ENCODE assay signal across 26 mouse cellular contexts in the genomic region with DNA sequence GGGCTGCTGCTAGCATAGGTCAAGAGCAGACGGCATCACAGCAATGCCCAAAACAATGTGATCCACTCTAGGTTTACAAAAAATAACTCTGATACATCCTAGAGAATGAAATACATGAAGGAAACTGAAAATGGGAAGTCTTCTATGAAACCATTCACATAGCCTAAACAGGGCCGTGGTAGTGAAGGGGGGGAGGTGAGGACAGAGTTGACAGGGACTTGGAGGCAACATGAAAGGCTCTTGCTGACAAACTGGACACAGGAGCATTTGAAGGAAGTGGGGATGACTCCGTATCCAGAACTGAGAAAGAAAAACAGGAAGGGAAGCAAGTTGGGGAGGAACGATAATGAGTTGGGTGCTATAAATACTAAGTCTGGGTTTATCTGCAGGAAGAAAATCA. TPM values are rescaled to one million over a fixed set of nuclear protein-coding genes. Genes with fewer than 3 reads are reported as not detected.
DNase-seq lines count a peak whose midpoint lies in the region; ATAC-seq and TF ChIP-seq lines count a peak whose summit lies in the region.
"Had no signal": no experiment of that assay in that cellular context is flagged by ENCODE, and none has a peak within 500 bp of the region (broad histone marks: within the 10 kb centered on the region; RNA-seq: fewer than 3 reads in every experiment).

No protein-coding gene starts in this region.

- TF ChIP-seq CTCF in liver, embryonic 14.5 days (IDR thresholded peaks at IDR 0.05; ENCODE audit: low read depth) = no peak

- 0 out of 2 replicates have a peak, but pooled peaks have one; percentile 36 for ATAC-seq in heart, embryonic 12.5 days (ENCODE audit: insufficient number of reproducible peaks, low FRiP score)
- ATAC-seq in liver, embryonic 14.5 days (ENCODE audit: insufficient read depth) = 0 out of 2 replicates have a peak, but pooled peaks have one; percentile 31
- ATAC-seq in cerebellum, adult (ENCODE audit: insufficient number of reproducible peaks, low FRiP score, low TSS enrichment) = no peak
- ATAC-seq: forebrain, embryonic 14.5 days; forebrain, postnatal 0 days; hindbrain, postnatal 0 days; Patski had no signal

- H3K4me2 ChIP-seq in heart, embryonic 12.5 days = no peak overlapping the region
- no peak overlapping the region for H3K4me2 ChIP-seq in liver, embryonic 14.5 days (ENCODE audit: low read depth)
- H3K4me2 ChIP-seq: embryonic facial prominence, embryonic 12.5 days; embryonic facial prominence, embryonic 15.5 days; hindbrain, embryonic 14.5 days had no signal

- intact Hi-C loops in heart, postnatal 25 days (cut with DNase I) = no loop called here

- no peaks in the 10 kb centered on the region for H3K36me3 ChIP-seq in heart, embryonic 12.5 days
- no peaks in the 10 kb centered on the region for H3K36me3 ChIP-seq in liver, embryonic 14.5 days (replicated peaks; ENCODE audit: control insufficient read depth, insufficient read depth, low read depth)
- H3K36me3 ChIP-seq in megakaryocyte, embryonic 14.5 days (replicated peaks; ENCODE audit: low read length) = peaks cover 28% of the 10 kb centered on the region
- H3K36me3 ChIP-seq: embryonic facial prominence, embryonic 12.5 days; embryonic facial prominence, embryonic 15.5 days; G1E; heart, embryonic 10.5 days had no signal

- H3K9me3 ChIP-seq in heart, embryonic 12.5 days (replicated peaks) = no peaks in the 10 kb centered on the region
- no peaks in the 10 kb centered on the region for H3K9me3 ChIP-seq in liver, embryonic 14.5 days (ENCODE audit: control insufficient read depth, low read length)
- H3K9me3 ChIP-seq in megakaryocyte, embryonic 14.5 days = no peaks in the 10 kb centered on the region
- H3K9me3 ChIP-seq: embryonic facial prominence, embryonic 12.5 days; embryonic facial prominence, embryonic 15.5 days; heart, embryonic 10.5 days had no signal

- 0 out of 2 replicates have a peak, but pooled peaks cover under 1% of the 10 kb centered on the region for H3K4me1 ChIP-seq in heart, embryonic 12.5 days (replicated peaks)
- 0 out of 4 replicates have a peak, but pooled peaks cover 0 to 2% of the 10 kb centered on the region in 2 experiments for H3K4me1 ChIP-seq in liver, embryonic 14.5 days (replicated peaks; ENCODE audit: control insufficient read depth in 2 of 2, insufficient read depth in 2 of 2, low read length in 1 of 2)
- H3K4me1 ChIP-seq in megakaryocyte, embryonic 14.5 days = peaks cover 77% of the 10 kb centered on the region
- H3K4me1 ChIP-seq: embryonic facial prominence, embryonic 12.5 days had no signal

- TF ChIP-seq EP300 in liver, embryonic 14.5 days (IDR thresholded peaks at IDR 0.05; ENCODE audit: low read depth) = no peak

- DNase-seq in heart, postnatal 25 days (ENCODE audit: low spot score) = no peak
- DNase-seq in A20 (ENCODE audit: low read depth, low spot score) = peak; percentile 33
- DNase-seq in liver, embryonic 14.5 days (ENCODE audit: low read depth in 3 of 3, low spot score in 3 of 3) = no peak
- DNase-seq in left cerebral cortex, adult 18-20 months (ENCODE audit: low spot score in 2 of 2) = no peak
- no peak for DNase-seq in kidney, postnatal 25 days
- DNase-seq: adrenal gland, adult 2 months; adrenal gland, postnatal 14 days; cerebellum, adult 11-12 months; cerebellum, adult 8-10 months; cerebellum, postnatal 10 days; forebrain, postnatal 0 days; gastrocnemius, postnatal 25 days; heart, adult 2 months; heart, postnatal 4 days had no signal

- no peak overlapping the region for H3K27ac ChIP-seq in heart, embryonic 12.5 days (ENCODE audit: poor library complexity, severe bottlenecking)
- no peak overlapping the region for H3K27ac ChIP-seq in liver, embryonic 14.5 days
- H3K27ac ChIP-seq: embryonic facial prominence, embryonic 12.5 days; embryonic facial prominence, embryonic 15.5 days; heart, adult 2 months; heart, embryonic 10.5 days; hindbrain, embryonic 14.5 days; hindbrain, postnatal 0 days had no signal

- H3K9ac ChIP-seq in heart, embryonic 12.5 days = no peak overlapping the region
- no peak overlapping the region for H3K9ac ChIP-seq in liver, embryonic 14.5 days (replicated peaks)
- H3K9ac ChIP-seq: embryonic facial prominence, embryonic 12.5 days; embryonic facial prominence, embryonic 15.5 days; forebrain, postnatal 0 days; hindbrain, embryonic 14.5 days had no signal

- H3K27me3 ChIP-seq in heart, embryonic 12.5 days (replicated peaks) = no peaks in the 10 kb centered on the region; the same call in 1 of the 2 replicates
- peaks cover 13% of the 10 kb centered on the region for H3K27me3 ChIP-seq in liver, embryonic 14.5 days (ENCODE audit: control insufficient read depth, insufficient read depth, low read length)
- no peaks in the 10 kb centered on the region for H3K27me3 ChIP-seq in megakaryocyte, embryonic 14.5 days (replicated peaks)
- H3K27me3 ChIP-seq: embryonic facial prominence, embryonic 12.5 days; embryonic facial prominence, embryonic 15.5 days had no signal

- H3K4me3 ChIP-seq in heart, embryonic 12.5 days = no peak overlapping the region
- no peak overlapping the region for H3K4me3 ChIP-seq in liver, embryonic 14.5 days (ENCODE audit: insufficient read depth in 1 of 2, low read depth in 2 of 2, low read length in 2 of 2)
- H3K4me3 ChIP-seq in megakaryocyte, embryonic 14.5 days (replicated peaks) = peak overlapping the region; percentile 88
- H3K4me3 ChIP-seq: embryonic facial prominence, embryonic 12.5 days; embryonic facial prominence, embryonic 15.5 days; heart, adult 2 months; heart, embryonic 10.5 days had no signal

- 49% methylated on average over 4 of the region's 4 CpGs for WGBS in heart, embryonic 12.5 days
- WGBS in liver, embryonic 14.5 days (ENCODE audit: insufficient replicate concordance) = 18% methylated on average over 4 of the region's 4 CpGs

RNA-seq across cellular contexts. Expression of a gene that starts 4.4 kb away (rescaled TPM):
- 1.9 and 2.1 TPM in 2 replicates for polyA plus RNA-seq in heart, embryonic 12.5 days (2016; fragmentation: Nextera tagmentation; extraction: Ambion mirVana)
- total RNA-seq in heart, postnatal 25 days (2021) = under 1 TPM; 0.36 to 0.47 TPM
- 0.51 and 0.76 TPM in 2 replicates for polyA plus RNA-seq in liver, embryonic 14.5 days (2012; rRNA removed)
- polyA plus RNA-seq in liver, embryonic 14.5 days (2014; fragmentation: Nextera tagmentation; extraction: Ambion mirVana) = 0.58 and 1.1 TPM in 2 replicates
- 9.2 and 16.7 TPM in 2 replicates for polyA plus RNA-seq in megakaryocyte, embryonic 14.5 days (2012; ENCODE audit: insufficient read depth, low replicate concordance)
- 10 to 100 TPM; 32.9 to 38.9 TPM for total RNA-seq in left cerebral cortex, adult 18-20 months (2021)
- total RNA-seq: G1E; gastrocnemius, adult 8-10 months; gastrocnemius, postnatal 25 days had no signal
- polyA plus RNA-seq: G1E, Patski had no signal
